8 mouse cellular contexts compared by ENCODE assay signal in the genomic region with DNA sequence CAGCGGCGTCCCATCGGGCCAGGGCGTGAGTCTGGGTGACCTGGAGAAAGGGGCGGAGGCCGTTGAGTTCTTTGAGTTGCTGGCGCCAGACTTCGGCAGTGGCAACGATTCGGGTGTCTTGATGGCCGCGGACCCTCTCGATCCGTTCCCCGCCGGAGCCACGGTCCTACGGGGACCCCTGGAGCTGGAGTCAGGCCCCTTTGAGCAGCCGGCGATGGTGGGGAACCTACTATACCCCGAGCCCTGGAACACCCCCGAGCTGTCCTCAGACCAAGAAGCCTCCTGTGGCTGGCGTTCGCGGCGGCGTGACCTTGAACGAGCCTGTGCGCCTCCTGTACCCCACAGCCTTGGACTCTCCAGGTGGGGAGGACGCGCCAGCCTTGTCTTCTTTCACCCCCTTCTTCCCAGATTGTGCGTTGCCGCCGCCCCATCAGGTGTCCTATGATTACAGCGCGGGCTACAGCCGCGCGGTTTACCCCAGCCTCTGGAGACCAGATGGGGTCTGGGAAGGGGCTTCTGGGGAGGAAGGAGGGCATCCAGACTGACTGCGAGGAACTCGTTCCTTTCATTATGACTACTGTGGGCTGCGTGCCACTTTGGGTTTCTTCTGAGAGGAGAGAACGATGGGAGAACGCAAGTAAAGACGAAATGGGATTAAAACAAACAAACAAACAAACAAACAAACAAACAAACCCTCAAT. TPM values are rescaled to one million over a fixed set of nuclear protein-coding genes. Genes with fewer than 3 reads are reported as not detected.
A peak's percentile ranks its signal among the peaks of the same experiment; 100 is the strongest.
DNase-seq lines count a peak whose midpoint lies in the region; ATAC-seq and TF ChIP-seq lines count a peak whose summit lies in the region.

No protein-coding gene starts in this region.

- H3K4me1 ChIP-seq in kidney, postnatal 0 days (replicated peaks; ENCODE audit: insufficient read depth, low read length): peaks cover 4% of the 10 kb centered on the region; the same call in 1 of the 2 replicates
- H3K4me1 ChIP-seq in forebrain, embryonic 14.5 days (ENCODE audit: control insufficient read depth, insufficient read depth, low read length): peaks cover 28% of the 10 kb centered on the region
- H3K4me1 ChIP-seq in limb, embryonic 12.5 days (replicated peaks): peaks cover 24% of the 10 kb centered on the region
- peaks cover 32% of the 10 kb centered on the region for H3K4me1 ChIP-seq in neural tube, embryonic 15.5 days

- no peak for TF ChIP-seq POLR2A in brain, embryonic 14.5 days (IDR thresholded peaks at IDR 0.05; ENCODE audit: borderline replicate concordance, extremely low read depth, insufficient read depth, insufficient read length, poor library complexity, severe bottlenecking)

- H3K27ac ChIP-seq in kidney, postnatal 0 days: no peak overlapping the region; the same call in 1 of the 2 replicates
- peak overlapping the region; percentile 88 for H3K27ac ChIP-seq in forebrain, embryonic 14.5 days (ENCODE audit: low read depth, low read length)
- peak overlapping the region; percentile 93 for H3K27ac ChIP-seq in limb, embryonic 12.5 days
- peak overlapping the region; percentile 84 for H3K27ac ChIP-seq in neural tube, embryonic 15.5 days (replicated peaks)

- 2% methylated on average over 45 of the region's 45 CpGs for WGBS in kidney, postnatal 0 days
- under 1% methylated on average over 45 of the region's 45 CpGs for WGBS in forebrain, embryonic 14.5 days
- WGBS in limb, embryonic 12.5 days: under 1% methylated on average over 45 of the region's 45 CpGs
- under 1% methylated on average over 45 of the region's 45 CpGs for WGBS in neural tube, embryonic 15.5 days

- peak overlapping the region; percentile 86 for H3K4me2 ChIP-seq in kidney, postnatal 0 days (ENCODE audit: low read length)
- peak overlapping the region; percentile 83 for H3K4me2 ChIP-seq in forebrain, embryonic 14.5 days (ENCODE audit: low read length)
- H3K4me2 ChIP-seq in limb, embryonic 12.5 days: peak overlapping the region; percentile 80
- H3K4me2 ChIP-seq in neural tube, embryonic 15.5 days: peak overlapping the region; percentile 71

- ATAC-seq in kidney, postnatal 0 days (replicated peaks; ENCODE audit: low FRiP score, low read depth): peak; percentile 7; the same call in 1 of the 2 replicates
- peak; percentile 10 for ATAC-seq in forebrain, embryonic 14.5 days
- peak; percentile 10; the same call in 1 of the 2 replicates for ATAC-seq in limb, embryonic 12.5 days (ENCODE audit: insufficient number of reproducible peaks, insufficient read depth, low FRiP score, low TSS enrichment, low read depth)
- peak; percentile 35 for ATAC-seq in neural tube, embryonic 15.5 days (ENCODE audit: low FRiP score)

- peaks cover 19% of the 10 kb centered on the region; the same call in 1 of the 2 replicates for H3K27me3 ChIP-seq in kidney, postnatal 0 days (ENCODE audit: insufficient read depth, low read length)
- H3K27me3 ChIP-seq in forebrain, embryonic 14.5 days (replicated peaks; ENCODE audit: control insufficient read depth, insufficient read depth, low read length): peaks cover 4% of the 10 kb centered on the region; the same call in 1 of the 2 replicates
- H3K27me3 ChIP-seq in limb, embryonic 12.5 days: no peaks in the 10 kb centered on the region
- H3K27me3 ChIP-seq in neural tube, embryonic 15.5 days (replicated peaks): no peaks in the 10 kb centered on the region

- no peaks in the 10 kb centered on the region for H3K36me3 ChIP-seq in kidney, postnatal 0 days (ENCODE audit: insufficient read depth, low read length)
- H3K36me3 ChIP-seq in forebrain, embryonic 14.5 days (ENCODE audit: control insufficient read depth, insufficient read depth, low read length): no peaks in the 10 kb centered on the region
- no peaks in the 10 kb centered on the region for H3K36me3 ChIP-seq in limb, embryonic 12.5 days
- H3K36me3 ChIP-seq in neural tube, embryonic 15.5 days: no peaks in the 10 kb centered on the region

- peak overlapping the region; percentile 52 for H3K4me3 ChIP-seq in kidney, postnatal 0 days (replicated peaks; ENCODE audit: low read depth, low read length)
- peak overlapping the region; percentile 84 for H3K4me3 ChIP-seq in forebrain, embryonic 14.5 days (ENCODE audit: low read depth, low read length)
- H3K4me3 ChIP-seq in limb, embryonic 12.5 days (replicated peaks): peak overlapping the region; percentile 78
- peak overlapping the region; percentile 80 for H3K4me3 ChIP-seq in neural tube, embryonic 15.5 days (replicated peaks)

- TF ChIP-seq CTCF in kidney, postnatal 0 days (IDR thresholded peaks at IDR 0.05; ENCODE audit: low read depth): no peak
- no peak for TF ChIP-seq CTCF in brain, embryonic 14.5 days (IDR thresholded peaks at IDR 0.05; ENCODE audit: borderline replicate concordance, extremely low read depth, insufficient read depth, insufficient read length)

- no peaks in the 10 kb centered on the region for H3K9me3 ChIP-seq in kidney, postnatal 0 days (replicated peaks; ENCODE audit: low read length)
- no peaks in the 10 kb centered on the region for H3K9me3 ChIP-seq in forebrain, embryonic 14.5 days (replicated peaks; ENCODE audit: control insufficient read depth, low read length)
- H3K9me3 ChIP-seq in limb, embryonic 12.5 days: no peaks in the 10 kb centered on the region
- H3K9me3 ChIP-seq in neural tube, embryonic 15.5 days (replicated peaks): no peaks in the 10 kb centered on the region

- peak overlapping the region; percentile 53 for H3K9ac ChIP-seq in kidney, postnatal 0 days (ENCODE audit: low read depth, low read length)
- peak overlapping the region; percentile 91 for H3K9ac ChIP-seq in forebrain, embryonic 14.5 days (ENCODE audit: low read length)
- peak overlapping the region; percentile 90 for H3K9ac ChIP-seq in limb, embryonic 12.5 days (replicated peaks)
- peak overlapping the region; percentile 89 for H3K9ac ChIP-seq in neural tube, embryonic 15.5 days (replicated peaks)

- DNase-seq in kidney, postnatal 0 days (ENCODE audit: low spot score): no peak
- DNase-seq in kidney, postnatal 10 days: no peak
- peak; percentile 51 for DNase-seq in brain, embryonic 14.5 days (ENCODE audit: low read depth)
- peak; percentile 43 for DNase-seq in forebrain, embryonic 14.5 days (ENCODE audit: low spot score)
- DNase-seq in Muller cell, postnatal 12 days (ENCODE audit: inconsistent ontology term): no peak
- DNase-seq in thymus, postnatal 0 days (ENCODE audit: low spot score): no peak

RNA-seq across cellular contexts. Expression of gene Fam181b, which starts 1.2 kb away (rescaled TPM):
- 2.8 and 3.9 TPM in 2 replicates for polyA plus RNA-seq in kidney, postnatal 0 days (2015; fragmentation: Nextera tagmentation; extraction: Ambion mirVana)
- 25.8 and 29.7 TPM in 2 replicates for polyA plus RNA-seq in brain, embryonic 14.5 days (2012; rRNA removed)
- 20.7 and 25.3 TPM in 2 replicates for polyA plus RNA-seq in forebrain, embryonic 14.5 days (2014; fragmentation: Nextera tagmentation; extraction: Ambion mirVana)
- 26.6 and 30.0 TPM in 2 replicates for polyA plus RNA-seq in limb, embryonic 12.5 days (2016; fragmentation: Nextera tagmentation; extraction: Ambion mirVana)
- 66.5 and 84.8 TPM in 2 replicates for polyA plus RNA-seq in neural tube, embryonic 15.5 days (2015; fragmentation: Nextera tagmentation; extraction: Ambion mirVana)
- polyA plus RNA-seq in thymus, postnatal 0 days (2015; fragmentation: Nextera tagmentation; extraction: Ambion mirVana): 2.6 and 3.3 TPM in 2 replicates

Comparison
In these comparisons a context has a peak if more than half of its experiments do, and no peak if none do; other contexts are left out.
1. DNase-seq: peak in brain, embryonic 14.5 days (single experiment) and forebrain, embryonic 14.5 days (single experiment); none in kidney, postnatal 0 days (single experiment), kidney, postnatal 10 days (single experiment), Muller cell, postnatal 12 days (single experiment) and thymus, postnatal 0 days (single experiment).
2. Peak in every context shown above with its lines, with median percentiles within 50 percentile points of each other: ATAC-seq, H3K4me2 ChIP-seq, H3K4me3 ChIP-seq and H3K9ac ChIP-seq.